8 mouse cellular contexts compared by ENCODE assay signal in the genomic region with DNA sequence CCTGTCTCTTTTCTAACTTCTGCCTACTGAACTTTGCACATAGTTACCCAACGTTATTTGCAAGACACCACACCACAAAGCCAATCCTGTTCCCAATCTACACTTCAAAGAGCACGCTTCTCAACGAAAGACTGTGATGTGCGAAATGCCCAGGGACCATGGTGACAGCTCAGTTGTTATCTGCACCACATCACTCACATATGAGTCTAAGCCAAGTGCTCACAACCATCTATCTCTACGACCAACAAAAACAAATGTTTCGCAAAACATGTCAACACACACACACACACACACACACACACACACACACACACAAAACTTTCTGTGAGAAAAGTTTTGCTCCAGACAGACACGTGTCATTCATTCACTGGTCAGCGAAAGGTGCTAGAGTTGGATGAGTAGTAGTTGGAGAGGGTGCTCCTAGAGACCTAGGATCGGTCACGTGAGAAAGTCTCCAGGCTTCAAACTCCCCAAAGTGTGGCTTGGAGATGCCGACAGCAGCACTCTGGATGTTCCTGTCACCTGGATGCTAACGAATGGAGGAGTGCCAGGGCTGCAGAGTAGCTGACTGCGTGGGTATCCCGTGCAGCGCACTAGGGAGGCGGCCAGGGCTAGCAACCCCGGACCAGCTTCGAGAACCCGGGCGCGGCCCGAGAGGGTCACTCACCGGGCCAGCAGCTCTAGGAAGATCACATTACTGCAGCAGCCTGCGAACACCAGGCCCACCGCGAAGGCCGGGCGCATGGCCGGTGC. TPM values are rescaled to one million over a fixed set of nuclear protein-coding genes. Genes with fewer than 3 reads are reported as not detected.
DNase-seq lines count a peak whose midpoint lies in the region; ATAC-seq lines count a peak whose summit lies in the region.

No protein-coding gene starts in this region.

- H3K4me1 ChIP-seq in kidney, embryonic 15.5 days = peaks cover 49% of the 10 kb centered on the region
- H3K4me1 ChIP-seq in forebrain, embryonic 15.5 days = peaks cover 32% of the 10 kb centered on the region
- peaks cover 22% of the 10 kb centered on the region for H3K4me1 ChIP-seq in liver, embryonic 13.5 days (replicated peaks)
- H3K4me1 ChIP-seq in stomach, embryonic 15.5 days = no peaks in the 10 kb centered on the region

- H3K27me3 ChIP-seq in kidney, embryonic 15.5 days = no peaks in the 10 kb centered on the region
- H3K27me3 ChIP-seq in forebrain, embryonic 15.5 days = no peaks in the 10 kb centered on the region
- H3K27me3 ChIP-seq in liver, embryonic 13.5 days = no peaks in the 10 kb centered on the region
- no peaks in the 10 kb centered on the region for H3K27me3 ChIP-seq in stomach, embryonic 15.5 days (replicated peaks)

- peak; percentile 85 for ATAC-seq in kidney, embryonic 15.5 days (replicated peaks; ENCODE audit: low FRiP score)
- peak; percentile 78 for ATAC-seq in forebrain, embryonic 15.5 days (replicated peaks)
- ATAC-seq in liver, embryonic 13.5 days (ENCODE audit: low read depth) = peak; percentile 77
- ATAC-seq in stomach, embryonic 15.5 days (ENCODE audit: insufficient read depth, low FRiP score, low read depth) = peak; percentile 74

- H3K9me3 ChIP-seq in kidney, embryonic 15.5 days (replicated peaks) = no peaks in the 10 kb centered on the region
- no peaks in the 10 kb centered on the region for H3K9me3 ChIP-seq in forebrain, embryonic 15.5 days
- H3K9me3 ChIP-seq in liver, embryonic 13.5 days (replicated peaks) = no peaks in the 10 kb centered on the region
- no peaks in the 10 kb centered on the region for H3K9me3 ChIP-seq in stomach, embryonic 15.5 days

- peak overlapping the region; percentile 83 for H3K9ac ChIP-seq in kidney, embryonic 15.5 days
- H3K9ac ChIP-seq in forebrain, embryonic 15.5 days (replicated peaks) = peak overlapping the region; percentile 69
- peak overlapping the region; percentile 88 for H3K9ac ChIP-seq in liver, embryonic 13.5 days
- peak overlapping the region; percentile 73 for H3K9ac ChIP-seq in stomach, embryonic 15.5 days

- peak overlapping the region; percentile 78 for H3K4me3 ChIP-seq in kidney, embryonic 15.5 days (replicated peaks)
- H3K4me3 ChIP-seq in forebrain, embryonic 15.5 days = peak overlapping the region; percentile 64
- peak overlapping the region; percentile 88 for H3K4me3 ChIP-seq in liver, embryonic 13.5 days (replicated peaks)
- peak overlapping the region; percentile 91 for H3K4me3 ChIP-seq in stomach, embryonic 15.5 days (replicated peaks)

- DNase-seq in kidney, postnatal 10 days = no peak
- peak; percentile 75 for DNase-seq in R1 (ENCODE audit: low read depth, low spot score)
- no peak for DNase-seq in liver, embryonic 13.5 days
- no peak for DNase-seq in adrenal gland, adult 8-10 months
- no peak for DNase-seq in retina, postnatal 1 day

- WGBS in kidney, embryonic 15.5 days = 2% methylated on average over 29 of the region's 29 CpGs
- WGBS in forebrain, embryonic 15.5 days = 4% methylated on average over 29 of the region's 29 CpGs
- WGBS in liver, embryonic 13.5 days (ENCODE audit: insufficient replicate concordance) = under 1% methylated on average over 29 of the region's 29 CpGs
- WGBS in stomach, embryonic 15.5 days = 2% methylated on average over 29 of the region's 29 CpGs

- peak overlapping the region; percentile 69 for H3K4me2 ChIP-seq in kidney, embryonic 15.5 days
- H3K4me2 ChIP-seq in forebrain, embryonic 15.5 days (replicated peaks) = peak overlapping the region; percentile 76
- H3K4me2 ChIP-seq in liver, embryonic 13.5 days = peak overlapping the region; percentile 83
- H3K4me2 ChIP-seq in stomach, embryonic 15.5 days = peak overlapping the region; percentile 69

- H3K36me3 ChIP-seq in kidney, embryonic 15.5 days = no peaks in the 10 kb centered on the region
- no peaks in the 10 kb centered on the region for H3K36me3 ChIP-seq in forebrain, embryonic 15.5 days
- peaks cover 8% of the 10 kb centered on the region; the same call in 1 of the 2 replicates for H3K36me3 ChIP-seq in liver, embryonic 13.5 days
- no peaks in the 10 kb centered on the region for H3K36me3 ChIP-seq in stomach, embryonic 15.5 days

- H3K27ac ChIP-seq in kidney, embryonic 15.5 days = peak overlapping the region; percentile 88
- H3K27ac ChIP-seq in forebrain, embryonic 15.5 days (replicated peaks) = peak overlapping the region; percentile 74
- peak overlapping the region; percentile 83 for H3K27ac ChIP-seq in liver, embryonic 13.5 days
- peak overlapping the region; percentile 84 for H3K27ac ChIP-seq in stomach, embryonic 15.5 days

RNA-seq across cellular contexts. Expression of gene Slc35b4, which starts 0.6 kb away (rescaled TPM):
- 63.8 and 64.4 TPM in 2 replicates for polyA plus RNA-seq in kidney, embryonic 15.5 days (2015; fragmentation: Nextera tagmentation; extraction: Ambion mirVana)
- polyA plus RNA-seq in forebrain, embryonic 15.5 days (2015; fragmentation: Nextera tagmentation; extraction: Ambion mirVana) = 47.5 and 48.8 TPM in 2 replicates
- polyA plus RNA-seq in liver, embryonic 13.5 days (2015; fragmentation: Nextera tagmentation; extraction: Ambion mirVana) = 21.5 and 25.6 TPM in 2 replicates
- polyA plus RNA-seq in stomach, embryonic 15.5 days (2015; fragmentation: Nextera tagmentation; extraction: Ambion mirVana) = 33.8 and 39.7 TPM in 2 replicates
- 10 to 100 TPM; 38.6 to 47.2 (median 41.5) TPM for total RNA-seq in adrenal gland, adult 8-10 months (2022)
